Mouse (Mus musculus) heart, adult 8-10 months (tissue): Measurements from ENCODE around the gene Leng9. TPM values are rescaled to one million over a fixed set of nuclear protein-coding genes. Genes with fewer than 3 reads are reported as not detected.

ENCODE experiments used
- DNase-seq: peaks from one replicate; pipeline ENCODE4 v3.0.0; 2022; ENCODE audit warnings: low spot score
- total RNA-seq, 4 experiments: library from RNA; stranded (reverse); gene quantifications; 2 replicates each; pipeline ENCODE4 v1.2.4; 2022

The Leng9 gene
- total RNA-seq, 4 experiments from 2014 or later: 2.8 to 3.7 (median 3.6) TPM

DNA sequence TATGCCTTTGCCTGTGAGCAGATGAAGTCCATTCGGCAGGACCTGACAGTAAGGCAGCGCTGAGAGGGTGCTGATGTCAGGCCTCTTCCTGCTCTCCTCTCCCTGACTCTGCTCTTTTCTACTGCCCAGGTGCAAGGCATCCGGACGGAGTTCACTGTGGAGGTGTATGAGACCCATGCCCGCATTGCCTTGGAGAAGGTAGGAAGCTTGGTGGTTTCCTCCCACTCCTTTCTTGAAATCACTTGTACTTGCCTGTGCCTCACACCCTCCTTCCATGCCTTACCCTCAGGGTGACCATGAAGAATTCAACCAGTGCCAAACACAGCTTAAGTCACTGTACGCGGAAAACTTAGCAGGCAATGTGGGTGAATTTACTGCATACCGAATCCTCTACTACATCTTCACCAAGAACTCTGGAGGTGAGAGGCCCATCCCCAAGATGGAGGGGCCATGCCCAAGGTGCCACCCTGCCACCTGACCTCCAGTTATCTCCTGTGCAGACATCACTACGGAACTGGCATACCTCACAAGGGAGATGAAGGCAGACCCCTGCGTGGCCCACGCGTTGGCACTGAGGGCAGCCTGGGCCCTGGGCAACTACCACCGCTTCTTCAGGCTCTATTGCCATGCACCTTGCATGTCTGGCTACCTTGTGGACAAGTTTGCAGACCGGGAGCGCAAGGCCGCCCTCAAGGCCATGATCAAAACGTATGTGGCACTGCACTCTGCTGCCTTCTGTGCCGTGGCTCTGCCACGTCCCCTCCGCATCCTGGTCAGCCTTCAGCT is 5.2 kb downstream of the Leng9 start:
- no peak for DNase-seq

DNA sequence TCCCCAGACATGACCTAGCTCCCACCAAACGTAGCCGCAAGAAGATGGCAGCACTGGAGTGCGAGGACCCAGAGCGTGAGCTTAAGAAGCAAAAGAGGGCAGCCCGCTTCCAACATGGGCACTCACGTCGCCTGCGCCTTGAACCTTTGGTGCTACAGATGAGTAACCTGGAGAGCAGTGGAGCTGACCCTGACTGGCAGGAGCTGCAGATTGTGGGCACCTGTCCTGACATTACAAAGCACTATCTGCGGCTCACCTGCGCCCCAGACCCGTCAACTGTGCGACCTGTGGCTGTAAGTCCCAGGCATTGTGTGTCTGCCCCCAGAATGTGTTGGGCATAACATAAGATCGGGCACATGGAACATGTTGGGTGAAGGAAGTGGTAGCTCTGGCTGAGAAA is 6.1 kb downstream of the Leng9 start:
- DNase-seq: no peak

DNA sequence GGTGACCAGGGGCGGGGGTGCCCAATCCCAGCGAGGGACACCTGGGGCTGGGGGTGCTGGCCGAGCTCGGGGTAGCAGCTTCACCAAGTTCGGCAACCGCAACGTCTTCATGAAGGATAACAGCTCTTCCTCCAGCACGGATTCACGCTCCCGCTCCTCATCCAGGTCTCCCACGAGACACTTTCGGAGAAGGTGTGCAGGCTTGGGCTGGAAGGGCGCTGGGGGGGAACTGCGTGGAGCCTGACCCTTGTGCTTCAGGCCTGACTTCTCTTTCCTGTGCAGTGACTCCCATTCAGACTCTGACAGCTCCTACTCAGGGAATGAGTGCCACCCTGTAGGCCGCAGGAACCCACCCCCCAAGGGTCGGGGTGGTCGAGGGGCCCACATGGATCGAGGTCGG is 6.7 kb downstream of the Leng9 start:
- no peak for DNase-seq

DNA sequence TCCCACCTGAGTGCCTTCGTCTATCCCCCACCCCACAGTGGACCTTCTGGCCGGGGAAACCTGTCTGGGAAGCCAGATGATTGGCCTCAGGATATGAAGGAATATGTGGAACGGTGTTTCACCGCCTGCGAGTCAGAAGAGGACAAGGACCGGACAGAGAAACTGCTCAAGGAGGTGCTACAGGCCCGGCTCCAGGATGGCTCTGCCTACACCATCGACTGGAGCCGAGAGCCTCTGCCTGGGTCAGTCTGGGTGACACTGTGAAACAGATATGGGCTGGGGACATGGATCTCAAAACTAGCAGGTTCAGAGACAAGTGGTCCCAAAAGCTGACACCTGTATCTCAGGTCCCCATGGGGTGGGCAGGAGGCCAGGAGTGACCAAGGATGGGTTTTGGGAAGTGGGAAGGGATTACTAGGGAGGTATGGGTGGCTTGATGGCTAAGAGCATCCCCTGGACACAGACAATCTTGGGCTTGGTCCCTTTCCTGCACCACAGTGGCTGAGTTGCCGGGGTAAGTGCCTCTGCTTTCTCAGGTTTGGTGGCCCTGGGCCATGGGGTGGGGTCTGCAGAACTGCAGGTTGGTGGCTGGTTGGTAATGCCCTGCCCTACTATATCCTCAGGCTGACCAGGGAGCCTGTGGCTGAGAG is 7.3 kb downstream of the Leng9 start:
- DNase-seq: no peak

DNA sequence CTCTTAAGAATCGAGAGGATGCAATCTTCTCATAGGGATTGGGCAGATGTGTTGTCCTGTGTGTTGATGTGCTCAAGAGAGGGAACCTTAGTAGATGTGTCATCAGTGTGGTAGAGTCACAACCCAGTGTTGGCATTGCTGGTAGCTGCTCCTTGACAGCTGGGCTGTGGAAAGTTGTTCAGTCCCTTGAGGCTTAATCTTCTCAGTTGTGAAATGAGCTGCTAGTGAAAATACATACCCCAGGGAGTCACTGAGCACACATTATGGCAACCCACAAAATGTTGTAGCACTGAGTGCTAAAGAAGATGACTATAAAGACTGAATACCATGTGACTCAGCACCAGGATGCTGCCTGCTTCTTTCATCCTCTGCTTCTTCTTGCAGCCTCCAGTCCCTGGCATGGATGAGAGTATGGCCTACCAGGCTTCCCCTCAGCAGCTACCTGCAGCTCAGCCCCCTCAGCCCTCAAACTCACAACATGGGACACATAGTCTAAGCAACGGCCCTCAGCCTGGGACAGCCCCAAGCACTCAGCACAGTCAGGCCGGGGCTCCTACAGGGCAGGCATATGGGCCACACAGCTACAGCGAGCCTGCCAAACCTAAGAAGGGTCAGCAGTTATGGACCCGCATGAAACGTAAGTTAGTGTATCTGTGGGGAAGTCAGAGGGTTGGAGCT is 8.4 kb downstream of the Leng9 start:
- no peak for DNase-seq

DNA sequence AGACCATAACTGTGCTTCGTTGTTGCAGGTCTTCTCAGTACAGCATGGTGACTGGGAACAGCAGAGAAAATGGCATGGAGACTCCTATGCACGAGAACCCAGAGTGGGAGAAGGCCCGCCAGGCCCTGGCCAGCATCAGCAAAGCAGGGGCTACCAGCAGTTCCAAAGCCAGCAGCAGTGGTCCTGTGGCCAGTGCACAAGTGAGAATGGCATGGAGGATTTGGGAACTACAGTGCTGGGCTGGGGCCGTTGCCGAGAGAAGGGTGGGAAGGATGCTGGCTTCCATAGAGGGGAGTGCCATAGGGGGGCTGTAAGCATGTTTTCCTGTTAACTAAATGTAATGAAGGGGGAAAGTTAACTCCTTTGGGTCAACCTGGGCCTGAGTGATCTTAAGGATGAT is 10.8 kb downstream of the Leng9 start:
- no peak for DNase-seq

DNA sequence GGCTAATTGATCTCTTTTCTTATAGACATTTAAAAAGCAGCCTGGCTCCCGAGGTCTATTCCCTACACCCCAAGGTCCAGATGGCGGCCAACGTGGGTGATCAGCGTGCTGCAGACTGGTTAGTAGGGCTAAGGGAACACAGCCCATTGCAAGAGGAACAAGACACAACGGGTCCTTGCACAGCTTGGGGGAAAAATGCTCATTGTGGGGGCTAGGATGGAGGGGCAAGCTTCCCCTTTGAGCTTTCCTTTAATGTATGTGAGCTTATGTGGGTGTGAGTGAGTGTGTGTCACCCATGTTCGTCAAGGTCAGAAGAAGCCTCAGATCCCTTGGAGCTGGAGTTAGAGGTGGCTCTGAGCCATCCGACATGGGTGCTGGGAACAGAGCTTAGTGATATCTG is 11.5 kb downstream of the Leng9 start:
- DNase-seq: no peak

DNA sequence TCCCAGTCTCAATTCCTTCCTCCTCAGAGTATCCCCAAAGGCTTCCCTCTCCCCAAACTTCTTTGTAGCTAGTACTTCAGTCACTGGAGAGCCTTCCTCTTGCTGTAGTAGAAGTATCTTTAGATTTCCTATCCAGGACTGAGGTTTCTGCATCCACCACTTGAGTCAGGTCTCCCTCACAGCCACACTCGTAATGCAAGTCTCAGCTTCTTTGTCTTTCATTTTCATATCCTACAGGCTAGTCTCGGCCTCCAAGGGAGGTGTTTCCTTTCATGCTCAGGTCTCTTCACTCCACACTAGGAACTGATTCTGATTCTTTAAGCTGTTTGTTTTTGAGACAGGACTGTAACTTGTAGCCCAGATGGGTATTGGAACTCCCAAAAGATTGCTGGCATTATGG is 12.0 kb downstream of the Leng9 start:
- DNase-seq: no peak

DNA sequence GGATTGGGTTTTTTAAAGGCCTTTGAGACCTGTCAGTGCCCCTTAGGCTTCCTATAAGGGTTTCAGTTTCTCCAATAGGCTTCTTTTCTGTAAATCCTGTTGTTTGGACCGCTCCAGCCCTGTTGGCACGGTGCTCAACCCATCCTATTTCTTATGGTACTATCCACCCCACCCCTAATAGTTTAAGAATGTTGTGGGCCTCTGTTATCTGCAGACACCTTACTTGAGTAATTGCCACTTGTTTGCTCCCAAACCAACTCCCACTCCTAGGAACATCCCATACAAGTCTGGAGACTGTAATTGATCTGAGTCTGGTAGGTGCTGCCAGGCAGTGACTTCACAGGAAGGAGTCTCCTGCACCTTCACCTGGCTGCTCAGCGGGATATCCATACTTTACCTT is 12.4 kb downstream of the Leng9 start:
- no peak for DNase-seq

DNA sequence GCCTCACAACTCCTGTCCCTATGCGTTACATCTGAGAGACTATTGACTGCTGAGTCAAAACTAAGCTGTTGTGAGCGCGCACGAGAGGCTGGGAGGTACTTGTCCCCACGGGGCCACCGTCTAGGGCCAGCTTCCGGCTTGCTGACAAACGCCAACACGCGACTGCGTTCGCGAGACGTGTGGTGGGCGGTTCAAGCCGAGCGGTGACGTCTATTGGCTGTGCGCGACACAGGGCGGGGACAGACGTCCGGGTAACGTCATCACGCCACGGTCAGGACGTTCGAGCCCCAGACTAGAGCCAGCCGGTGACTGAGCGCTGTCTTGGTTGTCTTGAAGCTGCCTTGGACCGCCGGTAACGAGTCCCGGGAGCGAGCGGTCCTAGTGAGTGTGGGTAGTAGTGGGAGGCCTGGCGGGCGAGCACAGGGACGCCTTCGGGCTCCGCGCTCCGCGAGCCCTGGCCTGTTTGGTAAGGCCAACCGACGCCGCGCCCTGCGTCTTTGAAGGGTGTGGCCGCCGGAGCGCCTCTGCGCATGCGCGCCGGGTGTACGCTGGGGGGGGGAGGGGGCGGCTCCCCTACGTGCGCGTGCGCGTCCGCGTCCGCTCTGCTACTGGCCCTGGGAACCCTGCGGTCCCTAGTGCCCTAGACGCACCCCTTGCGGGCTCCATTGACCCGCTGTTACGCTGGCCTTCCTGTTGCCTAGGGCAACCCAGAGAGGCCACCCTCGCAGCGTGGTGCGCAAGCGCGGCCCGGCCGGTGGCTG is 13.2 kb downstream of the Leng9 start, which contains the start of gene Leng8:
TSS of gene Leng8 (plus strand) at position 269 of the 761 bp plus-strand sequence.
- DNase-seq: peak; percentile 99

DNA sequence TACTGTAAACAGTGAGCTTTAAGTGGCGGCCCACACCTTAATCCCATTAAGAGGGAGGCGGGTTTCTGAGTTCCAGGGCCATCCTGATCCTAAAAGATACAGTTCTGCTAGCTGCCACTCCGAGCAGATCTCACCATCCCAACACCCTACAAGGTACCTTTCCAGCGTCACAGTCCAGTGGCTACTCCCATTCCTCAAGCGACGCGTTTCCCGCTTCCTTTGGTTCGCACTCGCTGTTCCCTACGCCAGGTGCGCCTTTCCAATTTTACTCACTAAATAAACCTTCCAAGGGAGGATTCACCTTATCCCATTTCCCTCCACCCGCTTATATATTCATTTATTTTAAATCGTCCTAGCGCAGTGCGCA is 13.8 kb downstream of the Leng9 start:
- DNase-seq: no peak

DNA sequence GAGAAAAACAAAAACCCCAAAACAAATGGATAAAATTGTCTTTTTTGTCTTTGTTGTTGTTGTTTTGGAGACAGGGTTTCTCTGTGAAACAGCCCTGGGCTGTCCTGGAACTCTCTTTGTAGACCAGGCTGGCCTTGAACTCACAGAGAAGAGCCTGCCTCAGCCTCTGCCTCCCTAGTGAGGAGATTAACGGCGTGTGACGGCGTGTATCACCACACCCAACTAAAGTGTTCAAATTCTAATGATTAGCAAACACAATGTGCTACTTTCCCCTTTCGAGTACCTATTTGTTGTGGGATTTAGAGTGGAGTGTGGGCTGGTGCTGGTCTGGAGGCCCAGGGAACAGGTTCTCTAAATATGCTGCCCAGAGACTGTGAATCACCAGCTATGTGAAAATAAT is 15.3 kb downstream of the Leng9 start:
- no peak for DNase-seq

DNA sequence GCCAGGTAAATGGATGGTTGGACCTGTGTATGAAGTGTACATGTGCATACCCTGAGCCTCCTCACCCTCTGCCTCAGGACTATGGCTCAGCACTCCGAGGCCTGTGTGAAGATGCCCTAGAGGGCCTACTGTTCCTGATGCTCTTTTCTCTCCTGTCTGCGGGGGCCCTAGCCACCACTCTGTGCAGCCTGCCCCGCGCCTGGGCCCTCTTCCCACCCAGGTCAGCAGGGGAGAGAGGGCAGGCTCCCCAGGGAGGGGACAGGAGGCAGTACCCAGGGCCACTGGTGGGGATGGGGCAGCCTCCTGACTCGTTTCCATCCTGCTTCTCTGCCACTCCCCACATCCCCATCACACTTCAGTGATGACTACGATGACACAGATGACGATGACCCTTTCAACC is 17.2 kb downstream of the Leng9 start:
- no peak for DNase-seq

DNA sequence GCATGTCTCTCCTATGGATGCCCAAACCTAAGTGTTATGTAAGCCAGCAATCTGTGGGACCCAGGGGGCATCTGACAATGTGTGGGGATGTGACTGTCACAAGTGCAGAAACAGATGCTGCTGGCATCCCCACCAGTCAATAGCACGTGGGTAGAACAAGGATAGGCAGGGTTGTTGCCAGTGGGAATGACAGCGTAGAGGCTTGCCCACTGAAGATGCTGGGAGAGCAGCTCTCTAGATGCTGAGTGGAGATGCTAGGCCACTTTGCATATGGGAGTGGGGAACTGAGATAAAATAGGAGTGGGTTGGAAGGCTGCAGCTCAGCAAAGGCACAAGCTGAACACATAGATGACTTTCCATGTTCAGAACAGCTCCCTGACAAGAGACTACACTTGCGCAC is 17.6 kb downstream of the Leng9 start:
- no peak for DNase-seq

DNA sequence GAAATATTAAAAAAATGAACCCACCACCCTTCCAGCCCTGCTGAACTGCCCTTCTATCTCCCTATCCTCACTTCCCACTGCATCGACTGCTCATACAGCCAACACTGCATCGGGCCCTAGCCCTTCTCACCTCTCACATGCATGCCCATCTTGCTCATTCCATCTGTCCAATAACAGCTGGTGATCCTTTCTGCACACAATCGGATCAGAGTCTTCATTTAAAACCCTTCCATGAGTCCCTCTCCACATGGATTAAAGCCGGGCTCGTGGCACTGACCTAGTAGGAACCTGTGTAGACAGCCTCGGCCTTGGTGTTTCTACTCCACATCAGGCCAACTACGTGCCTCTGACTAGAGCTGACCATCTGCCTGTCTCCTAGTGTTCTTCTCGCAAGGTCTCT is 18.2 kb downstream of the Leng9 start:
- DNase-seq: no peak

DNA sequence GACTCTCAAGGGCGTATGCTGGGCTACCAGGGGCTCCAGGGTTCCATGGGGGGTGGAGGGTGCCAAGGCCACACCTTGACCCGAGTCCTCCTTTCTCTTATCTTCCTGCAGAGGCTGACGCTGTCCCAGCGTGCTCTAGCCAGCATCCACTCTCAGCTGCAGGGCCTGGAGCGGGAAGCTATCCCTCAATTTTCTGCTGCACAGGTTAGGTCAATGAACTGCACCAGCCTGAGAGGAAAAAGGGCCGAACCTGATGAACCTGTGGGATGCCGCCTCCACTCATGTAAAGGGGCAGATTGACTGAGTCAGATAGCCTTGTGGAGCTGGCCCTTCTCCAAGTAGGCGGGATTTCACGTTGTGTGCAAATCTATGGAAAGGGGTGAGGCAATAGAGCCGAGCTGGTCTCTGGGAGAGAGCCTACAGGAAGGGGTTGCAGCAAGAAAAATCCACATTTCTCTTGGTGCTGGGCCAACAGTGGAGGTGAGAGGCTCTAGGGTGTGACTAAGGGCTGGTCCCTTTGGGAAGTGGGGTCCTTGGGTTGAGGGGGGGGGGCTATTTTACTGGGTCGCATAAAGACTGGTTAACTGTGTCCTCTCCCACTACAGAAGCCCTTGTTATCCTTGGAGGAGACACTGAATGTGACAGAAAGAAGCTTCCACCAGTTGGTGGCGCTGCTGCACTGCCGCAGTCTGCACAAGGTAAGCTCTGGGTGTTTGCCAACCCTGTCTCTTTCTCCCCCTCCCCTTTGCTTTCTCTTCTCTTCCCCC is 19.3 kb downstream of the Leng9 start:
- DNase-seq: peak; percentile 66

DNA sequence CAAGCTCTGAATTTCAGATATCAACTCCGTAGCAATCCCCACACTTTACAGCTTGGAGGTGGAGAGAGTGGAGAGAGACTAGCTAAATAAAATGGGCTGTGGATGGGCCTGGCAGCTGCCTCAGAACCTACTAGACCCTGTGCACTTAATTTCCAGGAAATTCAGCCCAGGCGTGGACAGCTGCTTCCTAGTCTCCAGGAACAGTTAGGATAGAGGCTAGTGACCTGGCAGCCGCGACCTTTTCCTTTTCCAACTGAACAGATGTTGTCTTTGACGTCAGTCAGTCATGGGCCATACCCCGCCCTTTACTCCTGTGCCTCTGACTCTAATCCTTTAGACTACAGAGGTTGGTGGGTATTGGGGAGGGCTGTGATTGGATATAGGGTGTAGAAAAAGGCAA is 21.3 kb downstream of the Leng9 start:
- peak; percentile 84 for DNase-seq

DNA sequence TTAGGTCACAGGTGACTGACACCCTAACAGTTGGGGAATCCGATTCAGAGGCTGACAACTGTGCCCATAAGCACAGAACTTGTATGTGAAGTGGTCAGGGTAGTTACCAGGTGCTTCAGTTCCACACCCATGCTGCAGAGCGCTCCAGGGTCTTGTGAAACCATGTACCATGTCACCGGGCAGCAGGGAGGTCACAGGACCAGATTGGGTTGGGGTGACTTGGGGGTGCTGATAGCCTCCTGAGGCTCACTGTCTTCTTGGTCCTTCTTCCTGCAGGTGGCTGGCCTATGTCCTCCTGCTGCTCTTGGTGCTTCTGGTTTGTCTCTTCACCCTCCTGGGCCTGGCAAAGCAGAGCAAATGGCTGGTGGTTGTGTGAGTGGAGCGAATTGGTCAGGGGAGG is 22.3 kb downstream of the Leng9 start:
- DNase-seq: no peak

DNA sequence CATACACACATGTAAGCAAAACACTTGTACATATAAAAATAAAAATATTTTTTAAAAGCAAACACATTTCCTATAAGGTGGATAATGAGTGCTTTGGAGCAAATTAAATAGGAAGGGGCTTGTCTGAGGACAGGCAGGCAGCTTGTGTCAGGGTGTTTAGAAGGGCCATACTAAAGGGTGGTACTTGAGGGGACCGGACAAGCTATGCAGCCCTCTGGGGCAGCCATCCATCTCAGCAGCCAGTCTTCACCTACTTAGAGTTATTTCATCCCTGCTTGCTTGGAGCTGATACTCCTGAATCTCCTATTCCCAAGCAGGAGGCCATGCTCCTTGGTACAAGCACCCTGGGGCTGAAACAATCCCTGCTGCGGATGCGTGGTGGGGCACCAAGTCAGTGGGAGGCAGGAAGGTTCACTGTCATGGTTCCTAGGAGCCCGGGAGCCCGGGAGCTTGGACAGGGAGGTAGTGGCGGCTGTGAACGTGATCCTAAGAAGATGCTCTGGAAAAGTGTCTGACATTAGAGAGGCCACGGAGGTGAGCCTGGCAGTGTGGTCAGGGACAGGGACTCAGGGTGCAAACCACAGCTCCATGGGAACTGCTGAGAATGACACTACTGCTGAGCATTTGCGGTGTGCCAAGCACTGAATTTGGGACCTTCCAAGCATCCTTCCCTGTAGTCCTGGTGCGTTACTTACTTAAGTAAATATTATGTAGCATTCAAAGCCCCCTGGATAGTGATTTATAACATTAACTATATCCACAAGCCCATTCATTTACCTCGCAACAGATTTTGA is 23.0 kb downstream of the Leng9 start:
- no peak for DNase-seq

DNA sequence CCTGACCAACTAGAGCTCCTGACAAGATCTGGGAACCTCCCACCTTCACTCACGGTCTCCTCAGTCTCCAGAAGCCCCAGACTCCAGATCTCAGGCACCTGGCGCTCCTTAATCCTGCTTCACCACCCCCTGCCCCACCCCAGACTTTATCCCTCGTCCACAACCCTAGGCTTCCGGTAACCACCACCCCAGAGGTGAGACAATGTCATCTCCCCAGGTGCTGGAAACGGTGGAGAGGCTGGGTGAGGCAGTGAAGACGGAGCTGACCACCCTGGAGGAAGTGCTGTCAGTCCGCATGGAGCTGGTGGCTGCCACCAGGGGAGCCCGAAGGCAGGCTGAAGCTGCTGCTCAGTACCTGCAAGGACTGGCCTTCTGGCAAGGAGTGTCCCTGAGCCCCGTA is 24.9 kb downstream of the Leng9 start:
- DNase-seq: no peak

DNA sequence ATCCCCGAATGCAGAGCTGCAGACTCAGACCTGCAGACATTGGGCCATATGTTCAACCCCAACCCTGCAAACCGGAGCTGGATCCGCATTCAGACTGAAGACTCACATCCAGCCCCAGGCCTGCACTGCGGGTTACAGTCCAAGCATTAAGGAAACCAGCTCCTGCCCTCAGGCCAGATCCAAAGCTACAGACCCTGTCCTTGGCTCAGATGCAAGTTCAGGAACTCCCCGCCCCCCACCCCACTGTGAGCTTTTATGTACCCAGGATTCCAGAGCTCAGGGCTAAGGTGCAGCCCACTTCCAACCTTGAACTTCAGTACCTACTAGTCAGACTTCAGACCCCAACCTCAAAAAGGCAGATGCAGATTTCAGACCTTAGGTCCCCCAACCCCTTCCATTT is 25.3 kb downstream of the Leng9 start:
- no peak for DNase-seq
